Mouse (Mus musculus): ENCODE results near the gene Nckap5l. TPM values are rescaled to one million over a fixed set of nuclear protein-coding genes. Genes with fewer than 3 reads are reported as not detected.
"Not testable (repeated sequence)": the region's sequence is repeated elsewhere in the genome, so short reads cannot be mapped to it uniquely, and the experiment has no call there.

The Nckap5l gene
- polyA plus RNA-seq, 1 experiment from 2014 or later, result 7.9 TPM

GRCm38 (mm10) chr15:99454585-99455279 is 2.8 kb downstream of the Nckap5l start:
- H3K9ac ChIP-seq (ENCODE audit: low read length), result peak overlapping the region; percentile 23; the same call in 1 of the 2 replicates
- ATAC-seq (replicated peaks; ENCODE audit: extremely low read depth, insufficient read depth, low FRiP score), result no peak
- no peaks in the 10 kb centered on the region for H3K36me3 ChIP-seq (ENCODE audit: control insufficient read depth, insufficient read depth)
- no peak overlapping the region for H3K4me3 ChIP-seq (ENCODE audit: low read length)
- H3K9me3 ChIP-seq (replicated peaks; ENCODE audit: control insufficient read depth, low read length), result no peaks in the 10 kb centered on the region
- H3K27me3 ChIP-seq (ENCODE audit: control insufficient read depth, insufficient read depth, low read length), result no peaks in the 10 kb centered on the region
- WGBS, result 76% methylated on average over 7 of the region's 7 CpGs
- H3K4me1 ChIP-seq (ENCODE audit: control insufficient read depth, insufficient read depth, low read length), result peaks cover 49% of the 10 kb centered on the region
- H3K4me2 ChIP-seq (ENCODE audit: low read depth, low read length), result no peak overlapping the region
- H3K27ac ChIP-seq (ENCODE audit: low read length), result no peak overlapping the region; the same call in 1 of the 2 replicates

DNA sequence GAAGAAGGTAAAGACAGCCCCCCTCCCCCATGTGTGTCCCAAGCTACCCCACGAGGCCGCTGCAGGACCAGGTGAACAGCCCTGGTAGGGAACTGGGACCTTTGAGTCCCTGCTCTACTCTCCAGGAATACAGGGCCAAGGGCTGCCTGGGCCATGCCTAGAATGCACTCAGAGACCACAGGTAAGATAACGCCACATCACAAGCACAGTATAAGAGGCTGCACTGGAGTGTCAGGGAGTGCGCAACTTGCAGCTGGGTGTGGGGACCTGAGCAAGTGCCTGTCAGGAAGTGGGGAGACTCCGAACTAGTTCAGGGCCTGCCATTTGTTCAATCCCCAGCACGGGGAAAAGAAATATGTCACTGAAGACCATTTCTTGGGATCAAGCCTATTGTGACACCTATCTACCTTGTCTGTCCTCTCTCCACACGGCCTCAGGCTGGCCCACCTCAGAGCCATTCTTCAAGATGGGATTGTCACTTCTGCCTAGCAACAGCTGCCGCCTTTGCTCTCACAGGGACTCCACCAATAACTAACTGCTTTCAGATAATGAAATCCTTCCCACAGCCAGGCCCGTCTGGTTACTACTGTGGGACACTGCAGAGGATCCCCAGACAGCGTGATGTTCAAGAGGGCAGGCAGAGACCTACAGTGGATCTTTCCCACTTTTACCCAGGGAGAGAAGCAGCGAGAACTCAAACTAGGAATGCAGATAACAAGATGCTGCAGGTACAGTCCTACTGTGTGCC is 4.2 kb downstream of the Nckap5l start:
- no peak overlapping the region for H3K9ac ChIP-seq (ENCODE audit: low read length)
- no peaks in the 10 kb centered on the region for H3K9me3 ChIP-seq (replicated peaks; ENCODE audit: control insufficient read depth, low read length)
- H3K27me3 ChIP-seq (ENCODE audit: control insufficient read depth, insufficient read depth, low read length), result no peaks in the 10 kb centered on the region
- no peak overlapping the region for H3K4me2 ChIP-seq (ENCODE audit: low read depth, low read length)
- H3K4me1 ChIP-seq (ENCODE audit: control insufficient read depth, insufficient read depth, low read length), result peaks cover 59% of the 10 kb centered on the region
- 68% methylated on average over 11 of the region's 11 CpGs for WGBS
- no peaks in the 10 kb centered on the region for H3K36me3 ChIP-seq (ENCODE audit: control insufficient read depth, insufficient read depth)
- H3K27ac ChIP-seq (ENCODE audit: low read length), result no peak overlapping the region
- H3K4me3 ChIP-seq (ENCODE audit: low read length), result no peak overlapping the region
- ATAC-seq (replicated peaks; ENCODE audit: extremely low read depth, insufficient read depth, low FRiP score), result no peak

DNA sequence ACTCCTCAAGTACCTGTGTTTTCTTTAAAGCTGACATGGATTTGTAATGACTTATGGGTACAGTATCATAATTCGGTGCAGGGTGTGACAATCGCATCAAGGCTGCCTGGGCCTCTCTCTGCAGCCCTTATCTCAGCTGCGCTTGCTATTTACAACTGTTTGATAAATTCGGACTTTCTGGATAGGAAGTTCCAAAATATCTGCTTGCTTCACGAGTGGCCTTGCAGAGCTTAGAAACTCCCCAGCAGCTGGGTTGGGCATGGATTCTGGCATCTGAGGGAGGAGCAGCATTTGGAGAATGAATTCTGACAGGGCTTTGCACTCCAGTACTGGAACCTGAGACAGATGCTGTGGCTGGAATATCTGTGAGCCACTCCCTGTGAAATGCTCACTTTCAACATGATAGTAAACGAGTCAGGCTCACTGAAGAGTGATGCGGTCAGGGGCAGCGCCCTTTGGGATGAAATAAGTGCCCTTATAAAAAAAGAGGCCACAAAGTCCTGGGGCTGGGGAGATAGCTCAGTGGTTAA is 7.7 kb downstream of the Nckap5l start:
- H3K4me1 ChIP-seq (ENCODE audit: control insufficient read depth, insufficient read depth, low read length), result peaks cover 40% of the 10 kb centered on the region
- H3K27ac ChIP-seq (ENCODE audit: low read length), result peak overlapping the region; percentile 76
- no peaks in the 10 kb centered on the region for H3K9me3 ChIP-seq (replicated peaks; ENCODE audit: control insufficient read depth, low read length)
- WGBS, result 22% methylated on average over 8 of the region's 8 CpGs
- no peaks in the 10 kb centered on the region for H3K27me3 ChIP-seq (ENCODE audit: control insufficient read depth, insufficient read depth, low read length)
- H3K4me3 ChIP-seq (ENCODE audit: low read length), result no peak overlapping the region
- H3K36me3 ChIP-seq (ENCODE audit: control insufficient read depth, insufficient read depth), result peaks cover 3% of the 10 kb centered on the region; the same call in 1 of the 2 replicates
- peak overlapping the region; percentile 31 for H3K4me2 ChIP-seq (ENCODE audit: low read depth, low read length)
- ATAC-seq (replicated peaks; ENCODE audit: extremely low read depth, insufficient read depth, low FRiP score), result peak; percentile 41; the same call in 1 of the 2 replicates
- peak overlapping the region; percentile 8; the same call in 1 of the 2 replicates for H3K9ac ChIP-seq (ENCODE audit: low read length)

- Histone ChIP-seq H3K4me2 (ENCODE audit: low read depth, low read length) (peak overlapping the region; percentile 31), H3K27me3 (ENCODE audit: control insufficient read depth, insufficient read depth, low read length) (no peaks in the 10 kb centered on the region), H3K4me1 (ENCODE audit: control insufficient read depth, insufficient read depth, low read length) (peaks cover 39% of the 10 kb centered on the region), H3K9me3 (replicated peaks; ENCODE audit: control insufficient read depth, low read length) (no peaks in the 10 kb centered on the region), H3K9ac (ENCODE audit: low read length) (peak overlapping the region; percentile 21; the same call in 1 of the 2 replicates), H3K27ac (ENCODE audit: low read length) (peak overlapping the region; percentile 76), H3K4me3 (ENCODE audit: low read length) (no peak overlapping the region), H3K36me3 (ENCODE audit: control insufficient read depth, insufficient read depth) (peaks cover 3% of the 10 kb centered on the region; the same call in 1 of the 2 replicates)
- ATAC-seq (replicated peaks; ENCODE audit: extremely low read depth, insufficient read depth, low FRiP score), result peak; percentile 87
- WGBS, result 12% methylated on average over 9 of the region's 9 CpGs
These were observed 8.3 kb downstream of the Nckap5l start for GRCm38 (mm10) chr15:99449131-99449750.

DNA sequence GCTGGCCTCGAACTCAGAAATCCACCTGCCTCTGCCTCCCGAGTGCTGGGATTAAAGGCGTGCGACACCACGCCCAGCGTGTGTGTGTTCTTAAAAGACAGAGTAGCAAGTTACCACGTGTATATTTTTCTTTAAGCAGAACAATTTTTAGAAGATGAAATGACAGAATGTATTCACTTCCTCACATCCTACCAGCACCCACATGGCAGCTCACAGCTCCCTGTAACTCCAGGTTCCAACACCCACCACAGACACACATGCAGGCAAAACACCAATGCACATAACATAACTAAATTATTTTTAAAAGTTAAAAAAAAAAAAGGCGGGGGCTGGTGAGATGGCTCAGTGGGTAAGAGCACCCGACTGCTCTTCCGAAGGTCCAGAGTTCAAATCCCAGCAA is 11.4 kb downstream of the Nckap5l start:
- peaks cover 40% of the 10 kb centered on the region for H3K4me1 ChIP-seq (ENCODE audit: control insufficient read depth, insufficient read depth, low read length)
- not testable (repeated sequence) for H3K27me3 ChIP-seq (ENCODE audit: control insufficient read depth, insufficient read depth, low read length); H3K9me3 ChIP-seq (replicated peaks; ENCODE audit: control insufficient read depth, low read length); H3K27ac ChIP-seq (ENCODE audit: low read length); H3K4me2 ChIP-seq (ENCODE audit: low read depth, low read length); H3K36me3 ChIP-seq (ENCODE audit: control insufficient read depth, insufficient read depth); H3K9ac ChIP-seq (ENCODE audit: low read length); H3K4me3 ChIP-seq (ENCODE audit: low read length); ATAC-seq (replicated peaks; ENCODE audit: extremely low read depth, insufficient read depth, low FRiP score)
- 85% methylated on average over 10 of the region's 10 CpGs for WGBS

GRCm38 (mm10) chr15:99445567-99445966 is 12.0 kb downstream of the Nckap5l start:
- no peak for ATAC-seq (replicated peaks; ENCODE audit: extremely low read depth, insufficient read depth, low FRiP score)
- Histone ChIP-seq H3K36me3 (ENCODE audit: control insufficient read depth, insufficient read depth) (peaks cover 3% of the 10 kb centered on the region; the same call in 1 of the 2 replicates), H3K4me3 (ENCODE audit: low read length) (no peak overlapping the region), H3K27me3 (ENCODE audit: control insufficient read depth, insufficient read depth, low read length) (no peaks in the 10 kb centered on the region), H3K4me2 (ENCODE audit: low read depth, low read length) (no peak overlapping the region), H3K4me1 (ENCODE audit: control insufficient read depth, insufficient read depth, low read length) (peaks cover 42% of the 10 kb centered on the region), H3K27ac (ENCODE audit: low read length) (no peak overlapping the region), H3K9ac (ENCODE audit: low read length) (no peak overlapping the region), H3K9me3 (replicated peaks; ENCODE audit: control insufficient read depth, low read length) (no peaks in the 10 kb centered on the region)
- 64% methylated on average over 6 of the region's 6 CpGs for WGBS

DNA sequence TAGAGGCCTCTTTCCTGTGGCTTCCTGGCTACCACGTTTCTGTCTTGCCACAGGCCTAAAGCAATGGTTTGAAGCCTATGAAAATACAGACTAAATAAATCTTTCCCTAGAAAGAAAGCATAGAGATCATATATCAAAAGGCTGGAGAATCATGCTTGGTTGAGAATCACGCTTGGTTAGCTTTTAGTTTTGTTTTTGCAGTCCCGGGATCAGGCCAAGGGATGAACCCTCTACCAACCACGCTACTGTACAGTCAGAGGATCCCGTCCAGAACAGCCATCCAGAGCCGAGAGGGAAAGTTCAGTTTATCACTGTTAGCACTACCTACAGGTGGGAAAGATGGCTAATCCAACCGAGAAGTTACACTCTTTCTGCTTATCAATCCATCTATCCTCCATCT is 15.2 kb downstream of the Nckap5l start:
- no peak overlapping the region for H3K27ac ChIP-seq (ENCODE audit: low read length)

DNA sequence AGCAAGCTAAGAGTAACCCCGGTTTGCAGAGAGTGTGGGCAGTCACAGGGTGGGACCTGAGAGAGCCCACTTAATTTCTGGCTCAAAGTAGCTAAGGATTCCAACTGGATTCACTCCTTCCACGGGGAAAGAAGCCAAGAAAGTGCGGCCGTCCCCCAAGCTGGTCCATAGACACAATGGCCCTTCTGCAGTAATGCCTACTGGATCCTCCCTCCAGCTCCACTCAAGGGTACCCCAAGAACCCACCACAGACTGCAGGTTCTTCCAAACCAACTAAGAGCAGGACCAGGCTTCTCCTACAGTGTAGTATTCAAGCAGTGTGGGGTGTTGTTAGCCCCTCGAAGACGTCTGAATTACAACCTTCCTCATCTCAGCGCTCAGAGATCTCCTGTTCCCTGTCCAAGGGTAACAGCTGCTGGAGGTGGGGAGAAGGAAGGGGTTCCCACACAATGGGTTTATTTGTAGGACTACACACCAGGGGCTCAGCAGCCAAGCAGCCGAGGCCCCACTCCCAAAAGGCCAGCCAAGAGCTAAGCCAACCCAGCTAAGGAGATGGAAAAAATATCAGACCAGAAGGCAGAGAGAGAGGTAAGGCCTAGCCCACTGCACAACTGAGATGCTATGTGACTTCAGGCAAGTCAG is 16.6 kb downstream of the Nckap5l start:
- ATAC-seq (replicated peaks; ENCODE audit: extremely low read depth, insufficient read depth, low FRiP score), result 0 out of 2 replicates have a peak, but pooled peaks have one; percentile 15
- Histone ChIP-seq H3K4me1 (ENCODE audit: control insufficient read depth, insufficient read depth, low read length) (peaks cover 39% of the 10 kb centered on the region), H3K27me3 (ENCODE audit: control insufficient read depth, insufficient read depth, low read length) (no peaks in the 10 kb centered on the region), H3K9ac (ENCODE audit: low read length) (no peak overlapping the region), H3K4me2 (ENCODE audit: low read depth, low read length) (peak overlapping the region; percentile 37; the same call in 1 of the 2 replicates), H3K36me3 (ENCODE audit: control insufficient read depth, insufficient read depth) (peaks cover 3% of the 10 kb centered on the region; the same call in 1 of the 2 replicates), H3K27ac (ENCODE audit: low read length) (peak overlapping the region; percentile 92), H3K9me3 (replicated peaks; ENCODE audit: control insufficient read depth, low read length) (no peaks in the 10 kb centered on the region), H3K4me3 (ENCODE audit: low read length) (no peak overlapping the region)
- WGBS, result 41% methylated on average over 8 of the region's 8 CpGs

More for the DNA sequence above, 15.2 kb downstream of the Nckap5l start:
- Histone ChIP-seq H3K9me3 (replicated peaks; ENCODE audit: control insufficient read depth, low read length) (no peaks in the 10 kb centered on the region), H3K9ac (ENCODE audit: low read length) (no peak overlapping the region), H3K4me1 (ENCODE audit: control insufficient read depth, insufficient read depth, low read length) (peaks cover 34% of the 10 kb centered on the region), H3K4me3 (ENCODE audit: low read length) (no peak overlapping the region), H3K4me2 (ENCODE audit: low read depth, low read length) (no peak overlapping the region), H3K36me3 (ENCODE audit: control insufficient read depth, insufficient read depth) (peaks cover 3% of the 10 kb centered on the region; the same call in 1 of the 2 replicates), H3K27me3 (ENCODE audit: control insufficient read depth, insufficient read depth, low read length) (no peaks in the 10 kb centered on the region)
- WGBS, result 77% methylated on average over 7 of the region's 7 CpGs
- no peak for ATAC-seq (replicated peaks; ENCODE audit: extremely low read depth, insufficient read depth, low FRiP score)

All from heart, embryonic 16.5 days (tissue).